Mouse (Mus musculus) kidney, embryonic 15.5 days (tissue): ENCODE measurements around the gene Sec61a1. TPM values are rescaled to one million over a fixed set of nuclear protein-coding genes. Genes with fewer than 3 reads are reported as not detected.

ENCODE experiments used
- ATAC-seq: fragments of 200-750 bp; cut with Nextera tagmentation; replicated peaks from 2 replicates; pipeline ENCODE4 v1.8.0; 2017; ENCODE audit warnings: moderate TSS enrichment; ENCODE audit not compliant: low FRiP score
- H3K27ac ChIP-seq: fragments of 300-500 bp; sonication (generic); 2 replicates; pipeline ENCODE4 v1.5.1; 2015; ENCODE audit warnings: mild to moderate bottlenecking, inconsistent platforms
- H3K27me3 ChIP-seq: fragments of 300-500 bp; sonication (generic); 2 replicates; pipeline ENCODE4 v1.6.1; 2015; ENCODE audit warnings: inconsistent platforms
- H3K36me3 ChIP-seq: fragments of 300-500 bp; sonication (generic); 2 replicates; pipeline ENCODE4 v1.6.1; 2015; ENCODE audit warnings: inconsistent platforms
- H3K4me1 ChIP-seq: fragments of 300-500 bp; sonication (generic); 2 replicates; pipeline ENCODE4 v1.6.1; 2015; ENCODE audit warnings: inconsistent platforms
- H3K4me2 ChIP-seq: fragments of 300-500 bp; sonication (generic); 2 replicates; pipeline ENCODE4 v1.6.1; 2015; ENCODE audit warnings: moderate library complexity, mild to moderate bottlenecking, inconsistent platforms
- H3K4me3 ChIP-seq: fragments of 300-500 bp; sonication (generic); replicated peaks from 2 replicates; pipeline ENCODE4 v1.5.1; 2015; ENCODE audit warnings: mild to moderate bottlenecking, inconsistent platforms
- H3K9ac ChIP-seq: fragments of 300-500 bp; sonication (generic); 2 replicates; pipeline ENCODE4 v1.6.1; 2015; ENCODE audit warnings: mild to moderate bottlenecking, inconsistent platforms
- H3K9me3 ChIP-seq: fragments of 300-500 bp; sonication (generic); replicated peaks from 2 replicates; pipeline ENCODE4 v1.6.1; 2016; ENCODE audit warnings: inconsistent platforms
- WGBS: fragments of 180-500 bp; shearing (Covaris S2); methylation state at CpG from one replicate; pipeline ENCODE4 v1.1.7; 2015; ENCODE audit warnings: mixed read lengths; 5-methylcytosine and 5-hydroxymethylcytosine counted together
- polyA plus RNA-seq: library from polyadenylated mRNA; unstranded; fragments of >200 nt; fragmentation: Nextera tagmentation; extraction: Ambion mirVana; gene quantifications from 2 replicates; pipeline ENCODE4 v1.2.1, GENCODE M21; 2015

The Sec61a1 gene
- polyA plus RNA-seq, 1 experiment from 2014 or later, result 245 TPM

GRCm38 (mm10) chr6:88485378-88485777, 33.3 kb downstream of the Sec61a1 start:
- Histone ChIP-seq H3K4me1 (no peaks in the 10 kb centered on the region), H3K27me3 (no peaks in the 10 kb centered on the region), H3K9ac (no peak overlapping the region), H3K4me2 (no peak overlapping the region), H3K4me3 (no peak overlapping the region), H3K36me3 (peaks cover 92% of the 10 kb centered on the region), H3K27ac (no peak overlapping the region), H3K9me3 (no peaks in the 10 kb centered on the region)
- WGBS, result 79% methylated on average over 6 of the region's 6 CpGs
- no peak for ATAC-seq

GRCm38 (mm10) chr6:88483913-88484312, 34.8 kb downstream of the Sec61a1 start:
- Histone ChIP-seq H3K4me3 (no peak overlapping the region), H3K4me1 (no peaks in the 10 kb centered on the region), H3K27me3 (no peaks in the 10 kb centered on the region), H3K9ac (no peak overlapping the region), H3K9me3 (no peaks in the 10 kb centered on the region), H3K36me3 (peaks cover 99% of the 10 kb centered on the region), H3K27ac (no peak overlapping the region), H3K4me2 (no peak overlapping the region)
- ATAC-seq, result no peak

GRCm38 (mm10) chr6:88483111-88483510, 35.6 kb downstream of the Sec61a1 start:
- H3K4me3 ChIP-seq, result no peak overlapping the region
- H3K27ac ChIP-seq, result no peak overlapping the region
- no peaks in the 10 kb centered on the region for H3K9me3 ChIP-seq
- H3K4me1 ChIP-seq, result no peaks in the 10 kb centered on the region
- 68% methylated on average over 7 of the region's 7 CpGs for WGBS
- ATAC-seq, result no peak
- H3K36me3 ChIP-seq, result peaks cover 99% of the 10 kb centered on the region
- H3K27me3 ChIP-seq, result no peaks in the 10 kb centered on the region
- no peak overlapping the region for H3K9ac ChIP-seq
- no peak overlapping the region for H3K4me2 ChIP-seq

- WGBS, result 32% methylated on average over 6 of the region's 6 CpGs
- no peak overlapping the region for H3K4me3 ChIP-seq
These were observed 38.3 kb downstream of the Sec61a1 start for GRCm38 (mm10) chr6:88480421-88480820.

GRCm38 (mm10) chr6:88469878-88470277, 48.8 kb downstream of the Sec61a1 start:
- H3K36me3 ChIP-seq, result peaks cover 76% of the 10 kb centered on the region
- WGBS, result 71% methylated on average over 6 of the region's 6 CpGs
- ATAC-seq, result no peak

More at GRCm38 (mm10) chr6:88480421-88480820, 38.3 kb downstream of the Sec61a1 start:
- H3K27me3 ChIP-seq, result no peaks in the 10 kb centered on the region
- no peak overlapping the region for H3K9ac ChIP-seq
- no peak for ATAC-seq
- peaks cover 98% of the 10 kb centered on the region for H3K36me3 ChIP-seq
- H3K4me1 ChIP-seq, result no peaks in the 10 kb centered on the region
- no peak overlapping the region for H3K4me2 ChIP-seq
- no peaks in the 10 kb centered on the region for H3K9me3 ChIP-seq
- no peak overlapping the region for H3K27ac ChIP-seq

GRCm38 (mm10) chr6:88465181-88465920, 53.4 kb downstream of the Sec61a1 start, which contains the start of gene Ruvbl1:
Gene Ruvbl1 (plus strand): TSS chr6:88465409.
- H3K4me2 ChIP-seq, result peak within 1 kb of the TSS; percentile 75

More at GRCm38 (mm10) chr6:88469878-88470277, 48.8 kb downstream of the Sec61a1 start:
- Histone ChIP-seq H3K9ac (no peak overlapping the region), H3K27ac (no peak overlapping the region), H3K27me3 (no peaks in the 10 kb centered on the region), H3K4me3 (no peak overlapping the region), H3K4me2 (no peak overlapping the region), H3K4me1 (peaks cover 15% of the 10 kb centered on the region), H3K9me3 (no peaks in the 10 kb centered on the region)

GRCm38 (mm10) chr6:88454545-88454944, 64.2 kb downstream of the Sec61a1 start:
- H3K36me3 ChIP-seq, result no peaks in the 10 kb centered on the region
- ATAC-seq, result no peak
- H3K27ac ChIP-seq, result no peak overlapping the region
- 71% methylated on average over 2 of the region's 2 CpGs for WGBS
- no peak overlapping the region for H3K4me3 ChIP-seq
- H3K9me3 ChIP-seq, result no peaks in the 10 kb centered on the region
- H3K27me3 ChIP-seq, result peaks cover 7% of the 10 kb centered on the region; the same call in 1 of the 2 replicates
- no peak overlapping the region for H3K4me2 ChIP-seq
- no peak overlapping the region for H3K9ac ChIP-seq
- H3K4me1 ChIP-seq, result no peaks in the 10 kb centered on the region

More at GRCm38 (mm10) chr6:88465181-88465920, 53.4 kb downstream of the Sec61a1 start, which contains the start of gene Ruvbl1:
- H3K4me1 ChIP-seq, result peaks cover 15% of the 10 kb centered on the region
- no peak within 1 kb of the TSS for H3K27ac ChIP-seq
- peak within 1 kb of the TSS; percentile 62 for H3K4me3 ChIP-seq
- peaks cover 32% of the 10 kb centered on the region for H3K36me3 ChIP-seq
- peak within 1 kb of the TSS; percentile 67 for H3K9ac ChIP-seq
- peak; percentile 99 for ATAC-seq
- no peaks in the 10 kb centered on the region for H3K27me3 ChIP-seq
- under 1% methylated on average over 42 of the region's 42 CpGs for WGBS
- H3K9me3 ChIP-seq, result no peaks in the 10 kb centered on the region

Other genes starting within 250 kb of the Sec61a1 start
- gene Eefsec, start 72.4 kb downstream of the Sec61a1 start, polyA plus RNA-seq, result 37.7 and 42.8 TPM in 2 replicates
- 163 and 170 TPM in 2 replicates for gene Ruvbl1, start 53.5 kb downstream of the Sec61a1 start, polyA plus RNA-seq
- gene Kbtbd12, start 119.0 kb upstream of the Sec61a1 start, polyA plus RNA-seq, result 0.34 and 0.45 TPM in 2 replicates
- gene Mgll, start 205.5 kb upstream of the Sec61a1 start, polyA plus RNA-seq, result 38.6 and 39.0 TPM in 2 replicates